Mouse (Mus musculus) lung, adult 2 months (tissue): ENCODE data around the gene Mettl23. TPM values are rescaled to one million over a fixed set of nuclear protein-coding genes. Genes with fewer than 3 reads are reported as not detected.
A peak's percentile ranks its signal among the peaks of the same experiment; 100 is the strongest.
"Not testable (repeated sequence)": the region's sequence is repeated elsewhere in the genome, so short reads cannot be mapped to it uniquely, and the experiment has no call there.

Experiments
- DNase-seq: peaks from one replicate; pipeline ENCODE4 v3.0.0; 2022
- H3K4me1 ChIP-seq: fragments of 200-500 bp; 2 replicates; pipeline ENCODE4 v1.6.1; 2011; ENCODE audit warnings: low read length; ENCODE audit not compliant: control insufficient read depth, insufficient read depth
- H3K4me3 ChIP-seq: fragments of 200-500 bp; replicated peaks from 2 replicates; pipeline ENCODE3; 2011; ENCODE audit warnings: low read depth, mild to moderate bottlenecking, control low read depth, low read length; ENCODE audit errors: extremely low read depth
- CTCF ChIP-seq: fragments of 200-500 bp; IDR thresholded peaks from 2 replicates; pipeline ENCODE4 v1.5.1; 2011; ENCODE audit warnings: mild to moderate bottlenecking, low read length, control low read depth; ENCODE audit not compliant: insufficient read depth
- POLR2A ChIP-seq: fragments of 200-500 bp; IDR thresholded peaks from 2 replicates; pipeline ENCODE4 v1.6.1; 2011; ENCODE audit warnings: low read depth, mild to moderate bottlenecking, control low read depth, low read length, borderline replicate concordance; ENCODE audit errors: extremely low read depth
- WGBS: fragments of 180-500 bp; shearing (Covaris S2); methylation state at CpG from one replicate; pipeline ENCODE4 v1.1.7; 2018; 5-methylcytosine and 5-hydroxymethylcytosine counted together
- polyA plus RNA-seq: library from polyadenylated mRNA; depleted of rRNA; stranded (reverse); fragments of >200 nt; gene quantifications from 2 replicates; pipeline ENCODE4 v1.2.3, GENCODE M21; 2012

Gene Mettl23
- polyA plus RNA-seq, 1 experiment = 26.2 TPM

DNA sequence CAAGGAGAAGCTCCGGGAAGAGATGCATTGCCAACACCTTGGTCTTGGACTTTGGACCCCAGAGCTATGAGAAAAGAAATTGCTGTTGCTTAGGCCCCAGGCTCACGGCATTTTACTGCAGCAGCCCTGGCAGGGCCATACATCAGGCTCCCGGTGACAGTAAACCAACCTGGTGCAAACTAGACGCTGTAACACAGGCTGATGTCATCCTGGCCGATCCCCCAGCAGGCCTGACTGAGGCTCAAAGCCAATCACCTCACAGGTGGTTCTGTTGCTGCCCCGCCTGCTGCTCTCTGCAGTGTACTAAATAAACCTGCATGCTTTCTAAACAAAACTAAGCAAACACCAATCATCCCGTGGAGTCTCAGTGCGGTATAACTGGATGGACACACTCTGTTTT is 24.4 kb upstream of the Mettl23 start:
- Histone ChIP-seq H3K4me1 (peaks cover 45% of the 10 kb centered on the region), H3K4me3 (no peak overlapping the region)
- TF ChIP-seq POLR2A (no peak), CTCF (no peak)
- no peak for DNase-seq
- 47% methylated on average over 8 of the region's 8 CpGs for WGBS

DNA sequence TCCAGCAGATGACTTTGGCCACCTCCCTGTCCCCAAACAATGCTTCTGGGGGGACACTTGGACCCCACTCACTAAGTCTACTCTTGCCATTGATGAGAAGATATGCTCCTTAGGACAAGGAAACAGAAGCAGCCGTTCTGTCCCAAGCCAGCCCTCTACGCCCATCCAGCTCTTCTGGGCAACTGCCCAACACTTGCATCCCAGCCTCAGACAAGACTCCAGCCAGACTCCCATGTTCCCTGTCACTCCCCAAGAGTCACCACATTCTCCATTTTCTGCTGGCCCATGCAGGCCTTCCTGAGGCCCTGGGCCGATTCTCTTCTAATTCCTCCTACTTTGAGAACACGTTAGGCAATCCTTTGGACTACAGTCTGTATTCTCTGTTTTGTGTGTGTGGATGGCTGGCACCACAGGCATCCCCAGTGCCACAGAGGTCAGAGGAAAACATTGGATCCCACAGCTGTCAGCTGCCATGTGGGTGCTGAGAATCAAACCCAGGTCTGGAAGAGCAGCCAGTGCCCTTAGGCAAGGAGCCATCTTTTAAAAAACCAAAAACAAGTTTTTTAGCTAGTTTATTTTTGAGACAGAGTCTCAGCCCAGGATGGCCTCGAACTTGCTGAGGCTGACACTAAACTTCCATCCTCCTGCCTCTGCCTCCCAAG is 23.0 kb upstream of the Mettl23 start:
- no peak for TF ChIP-seq POLR2A
- TF ChIP-seq CTCF = no peak
- no peak for DNase-seq
- peaks cover 37% of the 10 kb centered on the region for H3K4me1 ChIP-seq
- no peak overlapping the region for H3K4me3 ChIP-seq
- WGBS = 49% methylated on average over 5 of the region's 5 CpGs

DNA sequence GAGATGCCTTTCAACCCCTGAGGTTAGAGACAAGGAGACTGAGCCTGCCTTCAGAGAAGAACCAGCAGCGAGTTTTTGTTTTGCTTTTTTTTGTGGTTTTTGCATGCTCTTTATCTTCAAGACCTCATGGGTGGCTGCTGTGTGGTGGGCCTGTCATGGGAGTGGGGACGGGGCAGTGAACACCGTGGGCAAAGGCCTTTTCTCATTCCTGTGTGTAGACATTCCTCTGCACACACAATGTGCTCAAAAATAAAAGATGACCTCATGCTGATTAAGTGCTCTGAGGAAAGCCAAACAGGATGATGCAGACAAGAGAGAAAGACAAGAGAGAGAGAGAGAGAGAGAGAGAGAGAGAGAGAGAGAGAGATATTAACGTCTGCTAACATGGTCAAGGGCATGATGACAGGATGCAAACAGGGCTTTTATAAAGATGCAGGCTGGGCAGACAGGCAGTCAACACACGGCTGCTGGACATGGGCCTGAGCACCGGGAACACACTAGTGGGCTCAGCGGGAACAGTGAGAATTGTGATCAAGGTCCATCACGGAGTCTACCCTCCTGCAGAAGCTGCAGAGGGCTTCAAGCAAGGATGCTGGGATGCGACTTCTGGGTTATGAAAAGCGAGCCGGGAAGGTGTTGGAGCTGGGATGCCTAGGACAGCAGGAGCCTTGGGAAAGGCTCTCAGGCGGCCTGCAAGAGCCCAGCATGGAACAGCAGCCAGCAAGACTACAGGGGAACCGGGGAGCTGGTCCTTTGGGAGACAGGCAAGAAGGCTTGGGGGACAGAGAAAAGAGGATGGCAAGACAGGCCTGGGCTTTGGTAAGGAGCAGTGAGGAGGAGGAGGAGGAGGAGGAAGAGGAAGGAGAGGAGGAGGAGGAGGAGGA is 21.8 kb upstream of the Mettl23 start:
- DNase-seq = no peak
- Histone ChIP-seq H3K4me3 (peak overlapping the region; percentile 7), H3K4me1 (peaks cover 37% of the 10 kb centered on the region)
- peak; percentile 29; the same call in 1 of the 2 replicates for TF ChIP-seq POLR2A
- TF ChIP-seq CTCF = no peak
- WGBS = 36% methylated on average over 13 of the region's 13 CpGs

DNA sequence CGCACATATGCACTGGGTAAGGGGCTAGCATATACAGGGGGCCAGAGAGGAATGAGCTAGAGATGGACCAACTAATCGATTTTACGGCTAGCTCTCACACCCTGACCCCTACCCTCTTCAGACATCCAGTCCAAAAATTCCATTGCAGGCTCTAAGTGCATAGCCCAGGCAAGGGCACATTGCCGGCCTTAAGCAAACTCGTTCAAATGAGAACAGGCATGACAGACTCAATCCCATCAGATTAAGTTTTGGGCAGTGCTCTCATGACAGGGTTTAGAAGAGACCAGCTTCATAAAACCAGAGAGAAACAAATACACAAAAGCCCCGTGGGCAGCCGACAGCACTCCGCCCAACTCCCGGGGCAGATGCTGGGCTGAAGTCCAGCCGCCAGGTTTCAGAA is 20.9 kb upstream of the Mettl23 start:
- Histone ChIP-seq H3K4me3 (no peak overlapping the region), H3K4me1 (peaks cover 34% of the 10 kb centered on the region)
- no peak for DNase-seq
- WGBS = 41% methylated on average over 10 of the region's 10 CpGs
- TF ChIP-seq POLR2A = no peak
- no peak for TF ChIP-seq CTCF

DNA sequence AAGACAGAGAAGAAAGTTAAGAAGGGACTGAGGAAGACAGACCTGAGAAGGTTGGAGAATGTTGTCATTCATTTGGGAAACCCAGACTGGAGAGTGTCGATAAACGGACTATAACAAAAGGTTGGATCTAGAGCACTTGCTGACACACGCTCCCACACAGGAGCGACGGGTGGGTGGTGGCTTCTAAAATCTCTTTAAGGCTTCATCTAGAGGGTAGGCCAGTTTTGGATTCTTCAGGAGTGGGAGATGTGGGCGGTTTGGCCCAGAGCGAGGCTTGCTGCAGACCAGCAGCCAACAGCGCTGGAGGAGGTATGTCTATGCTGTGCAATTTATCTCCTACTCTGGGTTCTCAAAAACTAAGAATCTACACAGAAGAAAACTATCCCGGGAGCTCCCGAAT is 20.5 kb upstream of the Mettl23 start:
- no peak for TF ChIP-seq CTCF
- TF ChIP-seq POLR2A = no peak
- no peak overlapping the region for H3K4me3 ChIP-seq
- H3K4me1 ChIP-seq = peaks cover 34% of the 10 kb centered on the region
- WGBS = 65% methylated on average over 10 of the region's 10 CpGs
- no peak for DNase-seq

DNA sequence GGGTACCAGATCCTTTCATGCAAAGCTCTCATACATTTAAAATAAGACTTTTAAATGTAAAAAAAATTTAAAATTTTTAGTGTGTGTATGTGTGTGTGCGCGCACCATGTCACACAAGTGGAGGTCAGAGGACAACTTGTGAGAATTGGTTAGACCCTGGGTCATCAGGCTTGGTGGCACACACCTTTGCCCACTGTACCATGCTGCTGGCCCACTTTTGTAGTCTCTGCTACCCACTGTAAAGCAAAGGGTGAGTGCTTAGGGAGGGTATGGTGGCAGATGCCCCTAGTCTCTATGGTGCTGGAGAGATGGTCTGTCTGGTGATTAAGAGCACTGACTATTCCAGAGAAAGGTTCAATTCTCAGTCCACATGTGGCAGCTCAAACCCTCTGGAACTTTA is 19.8 kb upstream of the Mettl23 start:
- TF ChIP-seq POLR2A (no peak), CTCF (no peak)
- Histone ChIP-seq H3K4me1 (peaks cover 35% of the 10 kb centered on the region), H3K4me3 (no peak overlapping the region)
- no peak for DNase-seq
- WGBS = 100% methylated on average over 2 of the region's 2 CpGs

DNA sequence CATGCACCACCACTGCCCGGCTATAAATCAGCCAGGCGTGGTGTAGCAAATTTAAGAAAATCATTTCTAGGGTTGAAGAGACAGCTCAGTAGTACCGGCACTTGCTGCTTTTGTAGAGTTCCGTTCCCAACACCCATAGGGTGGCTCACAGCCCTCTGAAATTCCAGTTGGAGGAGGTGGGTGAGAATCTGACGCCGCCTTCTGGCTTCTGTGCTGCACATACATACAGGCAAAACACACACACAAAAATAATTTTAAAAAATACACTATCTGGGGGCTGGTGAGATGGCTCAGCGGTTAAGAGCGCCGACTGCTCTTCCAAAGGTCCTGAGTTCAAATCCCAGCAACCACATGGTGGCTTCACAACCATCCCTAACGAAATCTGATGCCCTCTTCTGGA is 19.2 kb upstream of the Mettl23 start:
- H3K4me3 ChIP-seq, DNase-seq: not testable (repeated sequence)
- 96% methylated on average over 10 of the region's 10 CpGs for WGBS
- peaks cover 36% of the 10 kb centered on the region for H3K4me1 ChIP-seq

DNA sequence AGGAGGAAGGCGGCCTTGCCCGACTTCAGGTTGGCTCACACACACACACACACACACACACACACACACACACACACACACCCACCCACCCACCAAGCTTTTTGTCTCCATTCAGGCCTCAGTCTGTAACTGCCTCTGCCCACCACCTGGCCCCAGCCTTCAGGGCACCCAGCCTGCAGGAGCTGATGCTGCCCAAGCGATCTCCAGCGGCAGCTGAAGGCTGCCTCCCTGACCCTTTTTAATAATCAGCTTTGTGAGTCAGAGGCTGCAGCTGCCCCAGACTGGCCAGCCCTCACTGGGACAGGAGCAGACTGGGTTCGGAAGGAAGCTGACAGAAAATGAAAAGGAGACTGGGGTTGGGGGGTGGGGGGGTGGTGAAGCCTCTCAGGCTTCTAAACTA is 17.8 kb upstream of the Mettl23 start:
- H3K4me3 ChIP-seq = no peak overlapping the region
- TF ChIP-seq POLR2A (no peak), CTCF (no peak)
- peaks cover 27% of the 10 kb centered on the region for H3K4me1 ChIP-seq
- no peak for DNase-seq
- WGBS = 52% methylated on average over 5 of the region's 5 CpGs

DNA sequence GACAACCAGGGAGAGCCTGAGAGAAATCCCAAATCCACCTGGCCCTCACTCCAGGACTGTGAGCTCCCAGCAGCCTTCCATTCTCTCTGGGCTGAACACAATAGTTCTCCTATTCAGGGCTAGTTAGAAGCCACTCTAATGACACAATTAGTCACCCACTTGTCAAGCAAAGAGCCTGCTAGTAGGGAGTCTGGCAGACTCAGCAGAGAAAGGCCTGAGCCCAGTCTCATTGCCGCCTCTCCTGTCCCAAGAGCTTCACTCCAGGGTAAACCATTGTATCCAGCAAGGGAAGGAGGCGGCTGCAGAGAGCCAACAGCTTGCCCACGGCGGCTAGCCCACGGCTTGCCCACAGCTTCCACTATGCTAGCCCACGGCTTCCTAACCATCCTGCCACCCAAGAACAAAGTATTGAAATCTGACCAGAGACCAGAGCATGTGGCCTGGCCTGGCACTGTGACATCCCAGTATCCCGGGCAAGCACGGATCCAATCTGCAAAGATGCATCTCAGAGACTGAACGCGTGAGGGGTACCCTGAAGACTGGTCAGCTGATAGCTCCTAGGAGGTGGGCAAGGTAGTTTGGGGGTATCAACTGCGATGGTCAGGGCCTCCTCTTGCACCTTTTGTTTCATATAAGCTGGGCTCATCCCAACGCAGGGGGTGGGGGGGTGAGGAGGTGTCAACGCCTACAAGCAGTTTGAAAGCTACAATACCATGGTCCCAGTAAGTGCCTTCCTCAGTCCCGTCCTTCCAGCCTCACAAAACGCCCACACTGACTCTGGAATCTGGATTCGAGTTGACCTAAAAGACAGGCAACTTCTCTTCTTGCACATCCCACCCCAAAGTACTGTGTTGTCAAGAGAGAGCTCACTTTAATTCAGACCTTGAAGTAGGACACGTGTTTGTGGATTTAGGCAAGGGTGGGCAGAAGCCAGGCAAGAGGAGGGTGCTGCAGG is 16.3 kb upstream of the Mettl23 start:
- 29% methylated on average over 17 of the region's 17 CpGs for WGBS
- TF ChIP-seq CTCF (no peak), POLR2A (no peak)
- no peak for DNase-seq
- H3K4me1 ChIP-seq = peaks cover 14% of the 10 kb centered on the region
- peak overlapping the region; percentile 75 for H3K4me3 ChIP-seq
